Mouse (Mus musculus): ENCODE data around the gene Arf4.

Arf4 gene

GRCm38 (mm10) chr14:26637851-26638707 lies at the start of gene Arf4:
Arf4 (plus strand) TSS chr14:26638074.
- peak; percentile 98 for DNase-seq (ENCODE audit: low spot score)

GRCm38 (mm10) chr14:26591353-26591752 lies 46.5 kb upstream of the Arf4 start:
- DNase-seq (ENCODE audit: low spot score): no peak

- no peak for DNase-seq (ENCODE audit: low spot score)
These were observed 44.5 kb upstream of the Arf4 start for GRCm38 (mm10) chr14:26593281-26593895.

- no peak for DNase-seq (ENCODE audit: low spot score)
These were observed 42.7 kb upstream of the Arf4 start for GRCm38 (mm10) chr14:26595167-26595566.

GRCm38 (mm10) chr14:26595695-26596365 lies 42.0 kb upstream of the Arf4 start:
- no peak for DNase-seq (ENCODE audit: low spot score)

GRCm38 (mm10) chr14:26605354-26605753 lies 32.5 kb upstream of the Arf4 start:
- DNase-seq (ENCODE audit: low spot score): no peak

GRCm38 (mm10) chr14:26609674-26610073 lies 28.2 kb upstream of the Arf4 start:
- DNase-seq (ENCODE audit: low spot score): no peak

- DNase-seq (ENCODE audit: low spot score): no peak
These were observed 27.2 kb upstream of the Arf4 start for GRCm38 (mm10) chr14:26610689-26611088.

GRCm38 (mm10) chr14:26625301-26625700 lies 12.6 kb upstream of the Arf4 start:
- DNase-seq (ENCODE audit: low spot score): no peak

GRCm38 (mm10) chr14:26626605-26627140 lies 11.2 kb upstream of the Arf4 start:
- DNase-seq (ENCODE audit: low spot score): no peak

GRCm38 (mm10) chr14:26637025-26637850 lies 636 bp upstream of the Arf4 start:
- peak; percentile 19 for DNase-seq (ENCODE audit: low spot score)

GRCm38 (mm10) chr14:26638708-26639084 lies 822 bp downstream of the Arf4 start:
- peak; percentile 19 for DNase-seq (ENCODE audit: low spot score)

GRCm38 (mm10) chr14:26639251-26639650 lies 1.4 kb downstream of the Arf4 start:
- no peak for DNase-seq (ENCODE audit: low spot score)

GRCm38 (mm10) chr14:26639961-26640360 lies 2.1 kb downstream of the Arf4 start:
- DNase-seq (ENCODE audit: low spot score): no peak

GRCm38 (mm10) chr14:26643006-26643624 lies 5.2 kb downstream of the Arf4 start:
- DNase-seq (ENCODE audit: low spot score): no peak

- DNase-seq (ENCODE audit: low spot score): no peak
These were observed 8.2 kb downstream of the Arf4 start for GRCm38 (mm10) chr14:26645989-26646650.

GRCm38 (mm10) chr14:26647811-26648210 lies 9.9 kb downstream of the Arf4 start:
- no peak for DNase-seq (ENCODE audit: low spot score)

- no peak for DNase-seq (ENCODE audit: low spot score)
These were observed 14.0 kb downstream of the Arf4 start for GRCm38 (mm10) chr14:26651901-26652300.

- DNase-seq (ENCODE audit: low spot score): no peak
These were observed 20.3 kb downstream of the Arf4 start for GRCm38 (mm10) chr14:26658178-26658577.

- DNase-seq (ENCODE audit: low spot score): no peak
These were observed 22.4 kb downstream of the Arf4 start for GRCm38 (mm10) chr14:26660233-26660632.

GRCm38 (mm10) chr14:26662016-26662415 lies 24.1 kb downstream of the Arf4 start:
- DNase-seq (ENCODE audit: low spot score): no peak
